Mouse (Mus musculus) ES-E14 (cell line): ENCODE measurements around the gene Ipo9.

Experiments used
- CHD2 ChIP-seq: IDR thresholded peaks from 2 replicates; pipeline ENCODE4 v1.6.1; 2014; ENCODE audit warnings: mild to moderate bottlenecking, low read depth, low read length, inconsistent platforms
- MAFK ChIP-seq: IDR thresholded peaks from 2 replicates; pipeline ENCODE4 v1.6.1; 2014; ENCODE audit warnings: mild to moderate bottlenecking, low read depth, low read length, inconsistent platforms; ENCODE audit not compliant: insufficient read depth
- ZC3H11A ChIP-seq: IDR thresholded peaks from 2 replicates; pipeline ENCODE4 v1.6.1; 2012; ENCODE audit warnings: low read depth, mild to moderate bottlenecking, inconsistent platforms, low read length, borderline replicate concordance
- ZNF384 ChIP-seq: IDR thresholded peaks from 2 replicates; pipeline ENCODE4 v1.6.1; 2012; ENCODE audit warnings: low read depth, low read length, inconsistent platforms

DNA sequence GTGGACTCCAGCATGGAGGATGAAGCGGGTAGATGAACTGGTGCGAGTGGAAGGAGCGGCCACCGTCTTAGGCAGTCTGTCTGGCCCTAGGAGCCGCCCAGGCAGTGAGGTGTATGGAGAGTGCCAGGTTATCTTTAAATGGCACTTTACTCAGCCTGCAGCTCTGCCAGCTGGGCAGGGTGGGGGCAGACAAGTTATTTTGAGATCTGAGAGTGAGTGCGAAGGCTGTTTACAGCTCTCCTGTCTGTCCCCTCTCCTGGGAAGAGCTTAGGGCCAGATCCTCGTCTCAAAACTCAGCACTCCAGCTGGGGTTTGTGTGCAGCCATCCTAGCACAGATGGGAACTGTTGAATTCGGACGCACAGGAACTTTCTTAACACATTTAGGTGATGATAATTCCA is 51.7 kb downstream of the Ipo9 start:
- no peak for TF ChIP-seq ZC3H11A
- TF ChIP-seq CHD2 = no peak
- TF ChIP-seq ZNF384 = no peak
- TF ChIP-seq MAFK = no peak
